ENCODE assay signal across 8 mouse cellular contexts in the genomic region with DNA sequence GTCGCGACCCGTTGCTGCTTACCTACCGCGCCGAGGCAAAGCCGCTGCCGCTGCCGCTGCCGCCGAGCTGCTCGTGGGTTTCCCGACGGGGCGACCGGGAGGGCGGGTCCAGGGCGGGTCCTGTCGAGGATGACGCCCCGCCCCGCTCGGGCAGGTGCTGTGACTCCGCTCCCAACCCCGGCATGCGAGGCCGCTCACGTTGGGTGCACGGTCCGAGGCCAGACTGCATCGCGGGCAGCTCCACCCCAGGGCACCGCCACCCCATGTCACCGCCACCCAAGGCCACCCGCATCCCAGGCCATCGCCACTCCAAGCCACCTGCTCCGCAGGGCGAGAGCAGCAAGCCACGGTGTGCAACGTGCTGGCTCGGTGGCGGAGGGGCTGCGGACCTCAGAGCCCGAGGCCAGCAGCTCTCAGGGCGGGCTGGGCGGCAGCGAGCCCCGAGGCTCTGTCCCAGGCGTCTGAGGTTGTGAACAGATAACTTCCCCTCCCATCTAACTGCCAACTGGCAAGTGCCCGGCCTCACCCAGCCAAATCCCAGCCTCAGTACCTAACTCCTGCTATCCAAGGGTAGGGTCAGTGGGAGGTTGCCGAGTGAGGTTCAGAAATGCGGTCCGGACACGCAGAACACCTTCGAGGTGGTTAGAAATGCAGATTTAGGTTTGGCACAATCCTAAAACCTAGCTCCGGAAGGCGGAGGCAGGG. TPM values are rescaled to one million over a fixed set of nuclear protein-coding genes. Genes with fewer than 3 reads are reported as not detected.
DNase-seq lines count a peak whose midpoint lies in the region; ATAC-seq lines count a peak whose summit lies in the region.

A gene (minus strand): TSS at position 96 of the 705 bp plus-strand sequence.

- 16% methylated on average over 11 of the region's 57 CpGs for WGBS in embryonic facial prominence, embryonic 14.5 days
- 11% methylated on average over 43 of the region's 57 CpGs for WGBS in intestine, embryonic 15.5 days

- peaks cover 53% of the 10 kb centered on the region for H3K27me3 ChIP-seq in embryonic facial prominence, embryonic 14.5 days (replicated peaks; ENCODE audit: control insufficient read depth, insufficient read depth, low read length)
- peaks cover 26% of the 10 kb centered on the region for H3K27me3 ChIP-seq in intestine, embryonic 15.5 days (replicated peaks)

- peak; percentile 27 to 53 for DNase-seq in adrenal gland, adult (ENCODE audit: inconsistent age in 2 of 2, low spot score in 1 of 2)
- DNase-seq in adrenal gland, adult 8-10 months, result no peak
- DNase-seq in CD8-positive naive resting alpha-beta T cell, adult 2 months (ENCODE audit: low read depth in 2 of 2, low spot score in 2 of 2), result peak; percentile 53 to 68
- DNase-seq in embryonic facial prominence, embryonic 14.5 days (ENCODE audit: low spot score), result no peak
- DNase-seq in lung, postnatal 4 days, result peak; percentile 41 to 48
- peak; percentile 69 to 82 for DNase-seq in spleen, adult 18-20 months
- no peak for DNase-seq in layer of hippocampus, adult 9-10 months (ENCODE audit: low spot score)

- H3K9ac ChIP-seq in embryonic facial prominence, embryonic 14.5 days (ENCODE audit: low read depth, low read length), result peak within 1 kb of the TSS; percentile 26
- H3K9ac ChIP-seq in intestine, embryonic 15.5 days, result no peak within 1 kb of the TSS

- no peak; the same call in 1 of the 2 replicates for ATAC-seq in embryonic facial prominence, embryonic 14.5 days (ENCODE audit: low read depth)
- peak; percentile 78 for ATAC-seq in intestine, embryonic 15.5 days

- peak within 1 kb of the TSS; percentile 64 for H3K4me2 ChIP-seq in embryonic facial prominence, embryonic 14.5 days (ENCODE audit: low read depth, low read length)
- H3K4me2 ChIP-seq in intestine, embryonic 15.5 days (replicated peaks), result peak within 1 kb of the TSS; percentile 71

- H3K4me3 ChIP-seq in embryonic facial prominence, embryonic 14.5 days (ENCODE audit: low read depth, low read length), result peak within 1 kb of the TSS; percentile 40
- peak within 1 kb of the TSS; percentile 39 for H3K4me3 ChIP-seq in intestine, embryonic 15.5 days (replicated peaks)

- H3K4me1 ChIP-seq in embryonic facial prominence, embryonic 14.5 days (ENCODE audit: control insufficient read depth, insufficient read depth, low read length), result peaks cover 3% of the 10 kb centered on the region; the same call in 1 of the 2 replicates
- H3K4me1 ChIP-seq in intestine, embryonic 15.5 days (replicated peaks), result peaks cover 16% of the 10 kb centered on the region

- no peaks in the 10 kb centered on the region for H3K9me3 ChIP-seq in embryonic facial prominence, embryonic 14.5 days (ENCODE audit: control insufficient read depth, low read length)
- no peaks in the 10 kb centered on the region for H3K9me3 ChIP-seq in intestine, embryonic 15.5 days

- H3K27ac ChIP-seq in embryonic facial prominence, embryonic 14.5 days (replicated peaks; ENCODE audit: low read depth, low read length), result no peak within 1 kb of the TSS
- no peak within 1 kb of the TSS for H3K27ac ChIP-seq in intestine, embryonic 15.5 days

- no peaks in the 10 kb centered on the region for H3K36me3 ChIP-seq in embryonic facial prominence, embryonic 14.5 days (ENCODE audit: control insufficient read depth, insufficient read depth, low read length)
- no peaks in the 10 kb centered on the region for H3K36me3 ChIP-seq in intestine, embryonic 15.5 days

RNA-seq across cellular contexts. Expression of the gene that starts here (rescaled TPM):
- total RNA-seq in adrenal gland, adult 8-10 months (2022), result 1 to 10 TPM; 5.1 to 7.2 (median 5.8) TPM
- 1.5 and 2.1 TPM in 2 replicates for polyA plus RNA-seq in embryonic facial prominence, embryonic 14.5 days (2014; fragmentation: Nextera tagmentation; extraction: Ambion mirVana)
- polyA plus RNA-seq in intestine, embryonic 15.5 days (2015; fragmentation: Nextera tagmentation; extraction: Ambion mirVana), result 4.2 and 4.3 TPM in 2 replicates

Comparison
In these comparisons a context has a peak if more than half of its experiments do, and no peak if none do; other contexts are left out.
1. DNase-seq: peak in adrenal gland, adult (2 of 2), CD8-positive naive resting alpha-beta T cell, adult 2 months (2 of 2), lung, postnatal 4 days (2 of 2) and spleen, adult 18-20 months (2 of 2); none in adrenal gland, adult 8-10 months (single experiment), embryonic facial prominence, embryonic 14.5 days (single experiment) and layer of hippocampus, adult 9-10 months (single experiment).